Mouse (Mus musculus): ENCODE results near the gene Igsf8. TPM values are rescaled to one million over a fixed set of nuclear protein-coding genes. Genes with fewer than 3 reads are reported as not detected.

The Igsf8 gene
- polyA plus RNA-seq, 2 experiments, result 11.0 to 15.4 TPM

- Histone ChIP-seq H3K36me3 (replicated peaks; ENCODE audit: control insufficient read depth, insufficient read depth, low read depth) (no peaks in the 10 kb centered on the region), H3K4me1 (replicated peaks; ENCODE audit: control insufficient read depth in 2 of 2, insufficient read depth in 2 of 2, low read length in 1 of 2) (peaks cover 0 to 2% of the 10 kb centered on the region in 2 experiments; a peak in 1 of 4 replicates), H3K27ac (no peak overlapping the region), H3K9ac (replicated peaks) (no peak overlapping the region), H3K4me3 (ENCODE audit: insufficient read depth in 1 of 2, low read depth in 2 of 2, low read length in 2 of 2) (no peak overlapping the region), H3K27me3 (ENCODE audit: control insufficient read depth, insufficient read depth, low read length) (no peaks in the 10 kb centered on the region), H3K4me2 (ENCODE audit: low read depth) (no peak overlapping the region), H3K9me3 (ENCODE audit: control insufficient read depth, low read length) (no peaks in the 10 kb centered on the region)
- TF ChIP-seq EP300 (IDR thresholded peaks at IDR 0.05; ENCODE audit: low read depth) (no peak), CTCF (IDR thresholded peaks at IDR 0.05; ENCODE audit: low read depth) (no peak)
- 61% methylated on average over 16 of the region's 16 CpGs for WGBS (ENCODE audit: insufficient replicate concordance)
- DNase-seq (ENCODE audit: low read depth in 3 of 3, low spot score in 3 of 3) (no peak), ATAC-seq (ENCODE audit: insufficient read depth) (no peak)
Observed at GRCm38 (mm10) chr1:172279768-172280509, 18.5 kb downstream of the Igsf8 start.

- H3K27ac ChIP-seq, result no peak overlapping the region
- ATAC-seq (ENCODE audit: insufficient read depth) (no peak), DNase-seq (ENCODE audit: low read depth in 3 of 3, low spot score in 3 of 3) (no peak)
- H3K4me3 ChIP-seq (ENCODE audit: insufficient read depth in 1 of 2, low read depth in 2 of 2, low read length in 2 of 2), result no peak overlapping the region
- WGBS (ENCODE audit: insufficient replicate concordance), result 71% methylated on average over 10 of the region's 10 CpGs
- no peak for TF ChIP-seq EP300 (IDR thresholded peaks at IDR 0.05; ENCODE audit: low read depth)
- no peak for TF ChIP-seq CTCF (IDR thresholded peaks at IDR 0.05; ENCODE audit: low read depth)
- H3K9ac ChIP-seq (replicated peaks), result no peak overlapping the region
- no peaks in the 10 kb centered on the region for H3K27me3 ChIP-seq (ENCODE audit: control insufficient read depth, insufficient read depth, low read length)
- no peaks in the 10 kb centered on the region for H3K36me3 ChIP-seq (replicated peaks; ENCODE audit: control insufficient read depth, insufficient read depth, low read depth)
- H3K4me1 ChIP-seq (replicated peaks; ENCODE audit: control insufficient read depth in 2 of 2, insufficient read depth in 2 of 2, low read length in 1 of 2), result peaks cover 0 to 1% of the 10 kb centered on the region in 2 experiments; a peak in 1 of 4 replicates
- no peak overlapping the region for H3K4me2 ChIP-seq (ENCODE audit: low read depth)
- no peaks in the 10 kb centered on the region for H3K9me3 ChIP-seq (ENCODE audit: control insufficient read depth, low read length)
Observed at GRCm38 (mm10) chr1:172281522-172282254, 20.2 kb downstream of the Igsf8 start.

GRCm38 (mm10) chr1:172283073-172283472 is 21.6 kb downstream of the Igsf8 start:
- no peak overlapping the region for H3K27ac ChIP-seq
- DNase-seq (ENCODE audit: low read depth in 3 of 3, low spot score in 3 of 3) (no peak), ATAC-seq (ENCODE audit: insufficient read depth) (no peak)
- H3K9me3 ChIP-seq (ENCODE audit: control insufficient read depth, low read length), result no peaks in the 10 kb centered on the region
- WGBS (ENCODE audit: insufficient replicate concordance), result 78% methylated on average over 6 of the region's 6 CpGs
- H3K4me3 ChIP-seq (ENCODE audit: insufficient read depth in 1 of 2, low read depth in 2 of 2, low read length in 2 of 2), result no peak overlapping the region
- H3K36me3 ChIP-seq (replicated peaks; ENCODE audit: control insufficient read depth, insufficient read depth, low read depth), result no peaks in the 10 kb centered on the region
- TF ChIP-seq EP300 (IDR thresholded peaks at IDR 0.05; ENCODE audit: low read depth), result no peak
- TF ChIP-seq CTCF (IDR thresholded peaks at IDR 0.05; ENCODE audit: low read depth), result no peak
- no peak overlapping the region for H3K9ac ChIP-seq (replicated peaks)
- no peaks in the 10 kb centered on the region for H3K27me3 ChIP-seq (ENCODE audit: control insufficient read depth, insufficient read depth, low read length)
- no peaks in the 10 kb centered on the region for H3K4me1 ChIP-seq (replicated peaks; ENCODE audit: control insufficient read depth in 2 of 2, insufficient read depth in 2 of 2, low read length in 1 of 2)
- H3K4me2 ChIP-seq (ENCODE audit: low read depth), result no peak overlapping the region

GRCm38 (mm10) chr1:172284221-172284620 is 22.8 kb downstream of the Igsf8 start:
- Histone ChIP-seq H3K9me3 (ENCODE audit: control insufficient read depth, low read length) (no peaks in the 10 kb centered on the region), H3K27me3 (ENCODE audit: control insufficient read depth, insufficient read depth, low read length) (no peaks in the 10 kb centered on the region), H3K36me3 (replicated peaks; ENCODE audit: control insufficient read depth, insufficient read depth, low read depth) (no peaks in the 10 kb centered on the region), H3K4me3 (ENCODE audit: insufficient read depth in 1 of 2, low read depth in 2 of 2, low read length in 2 of 2) (no peak overlapping the region), H3K9ac (replicated peaks) (no peak overlapping the region), H3K4me1 (replicated peaks; ENCODE audit: control insufficient read depth in 2 of 2, insufficient read depth in 2 of 2, low read length in 1 of 2) (no peaks in the 10 kb centered on the region), H3K27ac (no peak overlapping the region), H3K4me2 (ENCODE audit: low read depth) (no peak overlapping the region)
- DNase-seq (ENCODE audit: low read depth in 3 of 3, low spot score in 3 of 3), result no peak
- WGBS (ENCODE audit: insufficient replicate concordance), result 76% methylated on average over 14 of the region's 14 CpGs
- no peak for ATAC-seq (ENCODE audit: insufficient read depth)
- TF ChIP-seq CTCF (IDR thresholded peaks at IDR 0.05; ENCODE audit: low read depth), result no peak

GRCm38 (mm10) chr1:172286740-172287139 is 25.3 kb downstream of the Igsf8 start:
- DNase-seq (ENCODE audit: low read depth in 3 of 3, low spot score in 3 of 3) (no peak), ATAC-seq (ENCODE audit: insufficient read depth) (no peak)
- H3K9me3 ChIP-seq (ENCODE audit: control insufficient read depth, low read length), result no peaks in the 10 kb centered on the region
- H3K27ac ChIP-seq, result no peak overlapping the region
- H3K27me3 ChIP-seq (ENCODE audit: control insufficient read depth, insufficient read depth, low read length), result no peaks in the 10 kb centered on the region
- WGBS (ENCODE audit: insufficient replicate concordance), result 73% methylated on average over 5 of the region's 5 CpGs
- no peak overlapping the region for H3K4me2 ChIP-seq (ENCODE audit: low read depth)
- H3K9ac ChIP-seq (replicated peaks), result no peak overlapping the region
- TF ChIP-seq CTCF (IDR thresholded peaks at IDR 0.05; ENCODE audit: low read depth) (no peak), EP300 (IDR thresholded peaks at IDR 0.05; ENCODE audit: low read depth) (no peak)
- no peaks in the 10 kb centered on the region for H3K36me3 ChIP-seq (replicated peaks; ENCODE audit: control insufficient read depth, insufficient read depth, low read depth)
- no peaks in the 10 kb centered on the region for H3K4me1 ChIP-seq (replicated peaks; ENCODE audit: control insufficient read depth in 2 of 2, insufficient read depth in 2 of 2, low read length in 1 of 2)
- no peak overlapping the region for H3K4me3 ChIP-seq (ENCODE audit: insufficient read depth in 1 of 2, low read depth in 2 of 2, low read length in 2 of 2)
